Mouse (Mus musculus): Measurements from ENCODE around the gene Cers3.

DNA sequence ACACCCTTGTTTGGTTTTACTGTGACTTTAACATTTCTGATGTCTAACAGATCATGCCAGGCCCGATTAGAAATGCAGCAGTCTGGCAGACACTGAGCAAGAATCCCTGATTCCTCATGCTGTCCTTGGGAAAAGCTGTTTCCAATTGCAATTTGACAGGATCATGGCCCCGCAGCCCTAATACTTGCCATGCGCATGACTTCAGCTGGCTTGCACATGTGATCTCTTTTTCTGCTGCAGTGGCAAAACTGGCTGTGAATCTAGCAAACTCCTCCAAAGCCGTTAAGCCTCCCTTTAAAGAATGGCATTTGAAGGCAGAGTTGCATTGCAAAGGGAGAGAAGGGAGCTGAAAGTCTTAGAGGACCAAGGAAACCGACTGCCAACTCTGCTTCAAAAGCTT lies 55.5 kb downstream of the Cers3 start:
- TF ChIP-seq POLR2A (IDR thresholded peaks at IDR 0.05; ENCODE audit: low read depth, low read length) (no peak), CTCF (IDR thresholded peaks at IDR 0.05; ENCODE audit: borderline replicate concordance, insufficient read depth, low read length) (no peak)
